Mouse (Mus musculus): ENCODE data around the gene Capn5.

Capn5 gene

DNA sequence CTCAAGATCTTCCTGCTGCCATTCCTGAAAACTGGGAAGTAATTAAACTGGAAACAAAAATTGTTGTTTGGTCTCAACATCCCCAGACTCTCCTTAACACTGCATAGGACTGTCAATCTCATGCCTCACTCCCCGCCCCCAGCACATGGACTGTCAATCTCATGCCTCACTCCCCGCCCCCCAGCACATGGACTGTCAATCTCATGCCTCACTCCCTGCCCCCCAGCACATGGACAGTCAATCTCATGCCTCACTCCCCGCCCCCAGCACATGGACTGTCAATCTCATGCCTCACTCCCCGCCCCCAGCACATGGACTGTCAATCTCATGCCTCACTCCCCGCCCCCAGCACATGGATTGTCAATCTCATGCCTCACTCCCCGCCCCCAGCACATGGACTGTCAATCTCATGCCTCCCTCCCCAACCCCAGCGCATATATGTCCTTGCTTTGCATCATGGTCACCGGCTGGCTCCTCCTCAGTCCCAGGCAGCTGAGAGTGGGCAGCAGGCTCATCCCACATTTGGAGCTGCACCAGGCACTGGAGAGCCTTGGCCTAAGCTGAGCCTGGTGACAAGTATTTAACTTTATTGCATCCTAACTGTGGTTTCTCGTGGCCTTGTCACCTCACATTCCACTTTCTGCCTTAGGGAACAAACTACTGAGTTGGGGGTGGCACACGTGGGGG is 29.2 kb downstream of the Capn5 start:
- DNase-seq (ENCODE audit: low read depth, low spot score): no peak

DNA sequence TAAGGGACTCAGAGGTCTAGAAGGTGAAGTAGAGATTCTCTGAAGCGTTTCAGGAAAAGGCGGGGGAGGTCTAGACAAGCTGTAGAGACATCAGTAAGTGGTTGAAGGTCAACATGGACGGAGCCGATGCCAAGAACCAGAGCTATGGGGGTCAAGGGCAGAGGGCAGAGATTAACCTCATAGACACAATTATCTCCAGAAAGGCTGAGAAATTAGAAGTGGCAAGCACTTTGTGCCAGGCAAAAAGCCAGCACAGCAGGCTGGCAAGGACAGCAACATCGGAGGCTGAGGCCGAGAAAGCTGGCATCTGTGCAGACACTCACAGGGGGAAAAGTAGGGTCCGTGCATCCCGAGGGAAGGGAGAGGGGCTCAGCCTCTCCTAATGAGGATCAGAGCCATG is 30.3 kb downstream of the Capn5 start:
- DNase-seq (ENCODE audit: low read depth, low spot score): no peak

DNA sequence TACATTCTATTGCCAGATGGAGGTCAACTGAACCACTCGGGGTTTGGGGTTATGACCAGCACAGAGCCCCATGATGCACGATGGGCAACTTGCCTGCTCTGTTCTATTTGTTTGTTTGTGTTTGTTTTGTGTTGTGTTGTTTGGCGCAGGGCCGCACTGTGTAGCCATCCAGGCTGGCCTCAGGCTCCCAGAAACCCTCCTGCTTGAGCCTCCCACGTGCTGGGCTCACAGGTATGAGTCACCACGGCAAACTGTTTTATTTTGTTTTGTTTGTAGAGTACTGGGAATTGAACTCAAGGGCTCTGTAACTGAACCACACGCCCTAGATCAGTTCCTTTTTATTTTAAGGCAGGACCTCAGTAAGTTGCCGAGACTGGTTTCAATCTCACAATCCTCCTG is 31.6 kb downstream of the Capn5 start:
- DNase-seq (ENCODE audit: low read depth, low spot score): no peak

DNA sequence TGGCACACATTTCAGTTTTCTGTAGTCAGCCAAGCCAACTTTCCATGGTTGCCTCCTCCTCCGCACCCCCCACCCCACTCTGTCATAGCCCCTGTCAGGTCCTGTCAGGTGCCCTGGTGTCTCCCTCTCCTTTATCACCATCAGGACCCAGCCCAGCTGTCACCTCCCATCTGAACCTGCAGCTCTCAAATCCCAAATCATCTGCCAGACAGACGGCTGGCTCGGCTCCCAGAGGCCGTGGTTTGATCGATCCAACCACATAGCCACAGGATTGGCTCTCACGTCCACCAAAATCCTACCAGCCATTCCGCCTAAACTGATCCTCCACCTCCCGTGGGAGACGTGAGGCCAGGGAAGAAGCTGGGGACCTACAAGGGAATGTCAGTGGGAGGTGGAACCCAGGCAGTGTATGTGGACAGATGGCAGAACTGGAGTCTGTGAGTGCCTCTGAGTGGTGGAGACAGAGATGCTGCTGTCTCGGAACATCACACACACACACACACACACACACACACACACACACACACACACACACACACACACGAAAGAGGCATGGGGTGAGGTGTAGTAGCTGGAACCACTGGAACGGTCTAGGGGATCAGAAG is 32.1 kb downstream of the Capn5 start:
- no peak for DNase-seq (ENCODE audit: low read depth, low spot score)

DNA sequence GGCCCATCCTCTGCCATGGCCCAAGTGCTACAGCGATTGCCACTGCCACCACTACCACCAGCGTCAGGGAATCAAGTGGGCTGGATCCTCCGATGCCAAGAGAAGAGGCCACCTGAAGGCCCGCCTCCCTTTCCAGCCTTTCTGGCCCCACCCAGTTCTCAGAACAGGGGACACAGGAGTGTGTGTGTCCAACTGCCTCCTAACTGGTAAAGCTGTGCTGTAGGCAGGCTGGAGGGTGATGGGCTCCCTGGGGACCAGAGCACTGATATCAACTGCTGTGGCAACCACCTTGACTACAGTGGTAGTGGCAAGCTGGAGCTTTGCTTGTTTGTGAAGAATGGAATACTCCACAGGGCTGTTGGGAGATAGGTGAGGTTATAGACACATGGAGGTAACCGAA is 32.7 kb downstream of the Capn5 start, which contains the start of gene Omp:
Gene Omp (minus strand): TSS at position 101 of the 400 bp plus-strand sequence.
- DNase-seq (ENCODE audit: low read depth, low spot score): no peak

DNA sequence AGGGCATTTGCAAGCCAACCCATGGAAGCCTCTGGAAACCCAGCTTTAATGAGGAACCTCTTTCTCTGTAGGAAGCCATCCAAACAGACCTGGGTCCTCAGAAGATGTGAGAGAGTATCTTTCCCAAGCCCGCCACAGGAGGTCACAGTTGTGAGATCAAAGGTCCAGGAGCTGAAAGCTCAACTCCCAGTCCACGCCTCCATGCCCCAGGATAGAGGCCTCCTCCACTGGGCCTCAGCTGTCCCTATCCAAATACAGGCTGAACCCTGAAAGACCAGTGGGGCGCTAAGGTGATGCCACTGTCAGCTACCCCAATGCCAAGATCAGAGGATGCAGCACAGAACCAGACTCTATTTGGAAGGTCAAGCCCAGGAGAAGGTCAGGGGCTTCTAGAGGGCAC is 35.4 kb downstream of the Capn5 start:
- DNase-seq (ENCODE audit: low read depth, low spot score): no peak

DNA sequence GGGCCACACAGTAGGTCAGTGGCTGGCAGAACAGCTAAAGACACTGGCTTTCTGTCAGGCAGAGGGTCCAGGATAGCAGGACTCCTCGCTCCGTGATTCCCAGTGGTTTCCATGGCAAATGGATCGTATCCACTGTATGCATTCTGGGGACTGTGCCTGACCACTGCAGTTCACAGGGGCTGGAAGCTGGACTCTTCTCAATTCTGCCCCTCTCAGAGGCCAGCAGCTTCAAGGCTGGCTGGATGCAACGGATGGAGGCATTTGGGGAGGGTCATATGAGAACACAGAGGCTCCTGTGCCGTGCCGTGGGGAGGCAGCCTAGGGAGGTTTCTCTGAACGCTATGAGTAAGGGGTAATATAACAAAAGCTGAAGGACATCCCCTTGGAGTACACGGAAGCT is 35.8 kb downstream of the Capn5 start:
- DNase-seq (ENCODE audit: low read depth, low spot score): no peak

DNA sequence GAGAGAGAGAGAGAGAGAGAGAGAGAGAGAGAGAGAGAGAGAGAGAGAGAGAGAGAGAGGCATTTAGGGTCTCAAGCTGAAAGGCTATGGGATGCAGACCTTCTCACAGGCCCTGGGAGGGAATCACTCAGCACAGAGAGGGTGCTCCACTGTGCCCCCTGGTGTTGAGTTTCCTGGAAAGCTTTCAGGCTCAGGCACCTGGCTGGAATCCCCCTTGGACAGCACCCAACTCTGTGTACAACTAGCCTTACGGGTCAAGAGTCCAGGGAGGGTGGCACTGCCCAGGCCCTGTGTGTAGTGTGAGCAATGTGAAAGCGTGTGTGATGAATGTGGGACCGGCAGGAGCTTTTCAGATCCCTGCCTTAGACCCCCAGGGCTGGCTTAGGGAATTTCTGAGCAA is 36.9 kb downstream of the Capn5 start:
- DNase-seq (ENCODE audit: low read depth, low spot score): peak; percentile 39

DNA sequence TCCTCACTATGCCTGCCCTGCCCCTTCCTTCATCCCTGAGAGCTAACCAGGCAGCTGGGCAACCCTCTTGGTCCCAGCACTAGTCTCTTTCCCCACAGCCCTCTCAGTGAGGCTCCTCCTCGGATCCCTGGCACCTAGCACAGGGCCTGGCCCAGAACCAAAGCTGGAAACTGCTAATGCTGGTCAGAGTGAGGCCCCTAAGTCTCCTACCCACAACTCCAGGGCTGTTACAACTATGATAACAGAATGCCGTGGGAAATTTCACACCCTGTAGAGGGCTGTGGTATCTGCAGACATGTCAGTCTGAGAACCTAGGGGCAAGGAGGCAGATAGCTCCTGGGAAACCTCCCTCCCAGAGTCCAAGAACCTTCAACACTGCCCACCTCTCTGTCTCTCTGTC is 37.5 kb downstream of the Capn5 start:
- DNase-seq (ENCODE audit: low read depth, low spot score): no peak

DNA sequence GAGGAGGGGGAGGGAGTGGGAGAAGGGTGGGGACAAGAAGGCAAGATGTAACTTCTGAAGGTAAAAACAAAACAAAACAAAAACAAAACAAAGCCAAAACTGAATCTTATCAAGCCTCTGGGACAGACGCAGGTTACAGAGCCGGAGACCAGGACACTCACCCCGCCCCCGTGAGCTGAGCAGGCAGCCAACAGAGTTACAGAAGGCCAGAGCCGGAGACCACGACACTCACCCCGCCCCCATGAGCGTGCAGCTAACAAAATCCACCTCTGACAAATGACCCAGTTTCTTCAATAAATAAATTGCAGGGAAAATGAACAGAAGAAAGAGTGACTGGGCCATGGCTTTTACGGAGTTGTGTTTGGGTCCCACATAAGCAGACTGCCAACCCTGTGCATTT is 38.9 kb downstream of the Capn5 start:
- DNase-seq (ENCODE audit: low read depth, low spot score): no peak

DNA sequence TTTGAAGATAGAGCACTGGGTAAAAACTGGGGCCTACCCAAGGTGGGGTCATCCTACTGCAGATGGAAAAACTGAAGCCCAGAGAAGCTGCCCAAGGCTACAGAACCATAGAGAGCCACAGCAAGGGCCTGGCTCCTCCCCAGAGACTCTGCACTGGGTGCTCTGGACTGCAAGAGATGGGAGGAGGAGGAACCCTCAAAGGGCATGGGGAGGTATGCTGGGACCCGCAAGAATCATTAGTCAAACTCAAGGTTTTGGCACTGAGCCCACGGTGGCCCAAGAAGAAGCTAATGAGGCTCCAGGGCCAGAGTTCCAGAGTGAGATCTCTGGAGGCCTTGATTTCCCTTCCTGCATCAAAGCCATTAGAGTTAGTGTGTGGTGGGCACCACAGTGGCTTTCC is 40.1 kb downstream of the Capn5 start:
- DNase-seq (ENCODE audit: low read depth, low spot score): no peak

DNA sequence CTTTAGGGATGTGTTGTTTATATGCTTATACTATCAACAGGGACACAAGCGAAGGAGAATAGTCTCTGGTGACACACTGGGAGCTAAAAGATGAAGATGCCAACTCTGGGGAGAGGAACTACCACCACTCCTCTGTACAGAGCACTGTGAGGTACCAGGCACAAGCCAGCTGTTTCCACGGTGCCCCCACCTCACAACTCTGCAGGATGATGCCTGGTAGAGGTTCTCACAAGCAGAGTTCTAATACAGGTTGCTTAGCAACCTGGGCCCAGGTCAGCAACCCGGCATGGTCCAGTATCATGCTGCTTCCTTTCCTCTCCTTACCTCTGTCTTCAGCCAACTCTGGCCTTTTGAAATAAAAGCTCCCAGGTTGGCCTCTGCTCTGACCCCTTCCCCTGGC is 40.5 kb downstream of the Capn5 start:
- no peak for DNase-seq (ENCODE audit: low read depth, low spot score)

DNA sequence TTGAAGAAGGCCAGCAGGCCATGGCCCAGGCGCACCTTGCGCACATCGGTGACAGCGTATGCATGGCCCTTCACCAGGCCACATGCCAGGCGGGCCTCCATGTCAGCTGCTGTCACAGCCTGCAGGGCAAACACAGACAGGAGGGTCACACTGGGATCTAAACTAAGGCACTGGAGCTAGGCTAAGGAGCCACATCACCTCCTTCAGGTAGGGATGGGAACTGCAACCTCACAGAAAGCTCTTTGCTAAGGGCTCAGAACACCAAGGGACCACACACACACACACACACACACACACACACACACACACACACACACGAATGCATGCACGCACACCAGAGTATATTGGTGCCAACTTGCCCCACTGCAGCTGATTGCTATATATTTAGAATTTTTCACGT is 46.3 kb downstream of the Capn5 start:
- peak; percentile 15 for DNase-seq (ENCODE audit: low read depth, low spot score)

DNA sequence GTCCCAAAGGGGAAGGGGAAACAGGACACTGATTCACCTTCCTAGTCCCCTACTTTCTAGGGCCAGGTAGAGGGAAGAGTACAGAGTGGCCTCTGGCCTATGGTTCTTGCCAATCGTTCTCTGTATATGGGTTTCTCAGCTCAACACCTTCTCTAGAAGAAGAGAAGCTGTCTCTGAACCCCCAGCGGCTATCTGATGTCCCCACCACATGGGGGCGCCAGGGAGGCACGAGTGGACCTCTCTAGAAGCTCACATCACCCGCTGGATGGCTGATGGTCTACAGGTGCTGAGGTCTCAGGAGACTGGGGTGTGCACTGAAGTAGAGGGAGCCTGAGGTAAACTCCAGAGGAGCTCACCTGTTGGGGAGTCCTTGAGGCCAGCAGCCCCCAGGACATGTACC is 52.6 kb downstream of the Capn5 start:
- DNase-seq (ENCODE audit: low read depth, low spot score): peak; percentile 55

DNA sequence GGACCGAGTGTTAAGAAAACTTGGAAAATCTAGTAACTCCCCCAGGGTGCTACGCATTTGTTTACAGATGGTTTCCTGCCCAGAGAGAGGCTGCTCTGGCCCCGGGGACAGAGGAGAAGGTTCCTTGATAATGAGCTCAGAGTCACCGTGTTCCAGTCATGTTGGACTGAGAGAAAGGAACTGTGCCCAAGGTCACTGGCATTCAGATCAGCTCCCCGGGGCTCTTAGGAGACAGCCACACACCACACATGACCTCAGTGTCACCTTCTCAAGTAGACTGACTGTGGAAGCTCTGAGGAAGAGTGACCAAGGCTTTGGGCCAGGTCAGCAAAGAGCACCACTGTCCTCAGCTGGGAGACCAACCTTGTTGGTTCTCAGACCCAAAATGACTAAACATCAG is 53.4 kb downstream of the Capn5 start:
- no peak for DNase-seq (ENCODE audit: low read depth, low spot score)

DNA sequence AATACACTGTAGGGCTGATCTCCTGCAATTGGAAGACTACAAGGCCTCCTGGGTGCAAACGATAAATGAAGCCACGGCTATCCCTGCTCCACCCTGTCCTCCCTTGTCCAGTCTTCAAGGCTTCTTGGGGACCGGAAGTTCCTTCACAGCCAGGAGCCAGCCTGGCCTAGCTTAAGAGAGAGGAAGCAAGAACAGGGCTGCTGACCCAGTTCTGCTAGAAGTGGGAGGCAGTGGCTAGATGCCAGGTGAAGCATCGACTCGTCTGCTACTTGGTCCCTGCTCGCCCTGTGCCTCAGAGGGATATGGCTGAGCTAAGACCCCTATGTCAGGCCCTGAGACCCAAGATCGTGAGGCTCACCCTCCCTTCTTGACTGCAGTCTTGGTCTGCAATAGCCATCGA is 56.4 kb downstream of the Capn5 start:
- no peak for DNase-seq (ENCODE audit: low read depth, low spot score)

DNA sequence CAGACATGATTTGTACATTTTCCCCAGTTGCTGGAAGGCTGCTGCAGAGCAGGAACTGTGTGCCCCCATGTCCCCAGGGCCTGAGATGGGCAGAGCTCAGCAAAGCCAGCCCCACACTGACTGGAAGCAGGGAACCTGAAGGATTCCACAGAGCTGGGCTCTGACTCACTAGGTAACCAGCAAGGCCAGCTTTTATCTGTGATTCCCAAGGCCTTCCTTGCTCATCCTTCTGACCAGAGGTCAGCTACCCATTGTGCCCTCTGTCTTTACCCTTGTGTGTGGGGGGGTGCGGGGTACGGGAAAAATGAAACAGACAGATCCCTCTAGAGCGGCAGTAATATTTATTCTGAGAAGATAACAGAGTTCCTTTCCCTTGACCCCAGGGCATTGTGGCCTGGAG is 56.8 kb downstream of the Capn5 start:
- no peak for DNase-seq (ENCODE audit: low read depth, low spot score)

DNA sequence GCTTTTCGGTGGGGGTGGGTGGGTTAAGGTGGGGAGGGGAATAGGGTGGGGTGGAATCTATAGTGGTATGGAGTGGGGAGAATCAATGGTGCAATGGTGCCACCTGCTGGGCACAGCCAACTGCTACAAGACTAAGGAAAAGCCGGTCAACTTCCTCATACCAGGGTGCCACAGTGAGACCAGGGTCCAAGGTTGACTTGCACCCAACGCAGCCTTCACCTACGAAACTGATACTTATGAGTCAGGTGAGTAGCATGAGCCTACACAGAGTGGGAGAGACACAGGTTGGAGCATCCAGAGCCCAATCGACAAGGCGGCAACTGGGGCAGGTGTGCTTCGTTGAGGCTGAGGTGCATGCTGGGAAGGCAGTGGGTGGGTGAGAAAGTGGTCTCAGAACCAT is 57.7 kb downstream of the Capn5 start:
- DNase-seq (ENCODE audit: low read depth, low spot score): peak; percentile 77

DNA sequence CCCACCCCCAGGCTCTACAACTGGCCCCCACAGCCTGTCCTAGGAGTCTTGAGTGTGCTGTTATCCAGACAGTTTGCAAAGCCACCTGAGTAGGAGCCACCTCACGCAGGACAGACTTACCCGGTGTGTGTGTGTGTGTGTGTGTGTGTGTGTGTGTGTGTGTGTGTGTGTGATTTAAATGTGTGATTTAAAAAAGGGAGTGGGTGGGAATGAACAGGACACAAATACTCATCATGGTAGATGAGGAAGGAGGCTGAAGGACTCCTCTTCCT is 58.2 kb downstream of the Capn5 start:
- DNase-seq (ENCODE audit: low read depth, low spot score): no peak

DNA sequence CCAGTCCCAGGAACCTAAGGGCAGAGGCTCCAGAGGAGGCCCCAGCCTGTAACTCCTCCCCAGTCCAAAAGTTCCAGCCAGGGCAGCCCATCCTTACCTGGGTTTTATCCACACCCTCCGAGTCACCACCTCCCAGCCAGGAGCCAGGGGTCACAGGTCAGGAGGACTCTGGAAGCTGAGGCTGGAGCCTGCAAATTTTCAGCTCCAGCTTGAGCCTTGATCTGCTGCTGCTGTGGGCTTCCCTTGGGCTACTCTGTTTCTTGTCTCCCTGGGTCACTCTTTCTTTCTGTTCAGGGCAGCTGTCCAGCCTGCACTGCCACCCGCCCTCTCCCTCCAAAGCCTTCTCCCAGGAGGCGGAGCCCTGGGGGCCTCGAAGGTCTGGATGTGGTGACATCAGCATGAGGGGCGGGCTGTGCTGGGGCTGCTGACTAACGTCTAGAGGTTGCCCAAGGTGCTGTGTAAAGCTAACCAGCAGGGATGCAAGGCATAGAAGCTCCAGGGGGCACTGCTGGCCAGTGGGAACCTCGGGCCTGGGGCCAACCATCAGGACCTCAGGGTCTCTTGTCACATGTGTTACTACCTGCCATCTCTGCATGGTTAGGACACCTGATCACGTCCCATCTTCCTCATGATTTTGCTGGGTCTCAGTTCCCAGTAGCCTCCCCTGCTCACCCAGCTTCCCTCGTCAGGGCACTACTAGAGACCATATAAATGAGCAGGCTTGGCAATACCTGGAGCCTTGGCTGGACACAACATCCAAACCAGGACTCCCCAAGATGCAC is 58.7 kb downstream of the Capn5 start, which contains the start of gene Myo7a:
Gene Myo7a (minus strand): TSS at position 346 of the 782 bp plus-strand sequence.
- no peak for DNase-seq (ENCODE audit: low read depth, low spot score)

DNA sequence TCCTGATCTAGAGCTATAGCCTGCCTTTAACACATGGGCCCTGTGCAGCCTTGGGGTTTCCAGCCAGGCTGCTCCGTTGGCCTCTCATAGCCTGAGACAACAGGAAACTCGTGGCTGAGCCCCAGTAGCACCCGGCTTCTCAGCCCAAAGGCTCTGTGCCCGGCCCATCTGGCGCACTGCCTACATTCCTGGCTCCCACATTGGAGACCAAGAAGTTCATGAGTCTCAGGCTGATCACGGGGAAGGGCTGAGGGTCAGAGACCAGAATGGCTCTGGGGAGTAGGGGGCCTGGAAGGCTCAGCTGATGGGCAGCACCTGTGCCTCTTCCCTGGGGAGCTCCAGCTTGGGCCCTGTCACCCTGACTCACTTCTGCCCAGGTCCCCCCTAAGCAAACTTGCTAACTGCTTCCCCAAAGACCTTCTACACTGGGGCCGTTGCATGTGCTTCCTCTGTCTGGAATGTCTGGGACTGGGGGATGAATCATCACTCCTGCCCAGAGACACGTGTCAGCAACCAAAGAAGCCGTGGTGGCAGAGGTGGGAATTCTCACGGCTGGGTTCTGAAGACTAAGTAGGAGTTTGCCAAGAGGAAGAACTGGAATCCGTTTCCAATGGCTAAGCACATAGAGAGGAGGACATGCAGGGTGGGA is 60.9 kb downstream of the Capn5 start:
- DNase-seq (ENCODE audit: low read depth, low spot score): no peak

DNA sequence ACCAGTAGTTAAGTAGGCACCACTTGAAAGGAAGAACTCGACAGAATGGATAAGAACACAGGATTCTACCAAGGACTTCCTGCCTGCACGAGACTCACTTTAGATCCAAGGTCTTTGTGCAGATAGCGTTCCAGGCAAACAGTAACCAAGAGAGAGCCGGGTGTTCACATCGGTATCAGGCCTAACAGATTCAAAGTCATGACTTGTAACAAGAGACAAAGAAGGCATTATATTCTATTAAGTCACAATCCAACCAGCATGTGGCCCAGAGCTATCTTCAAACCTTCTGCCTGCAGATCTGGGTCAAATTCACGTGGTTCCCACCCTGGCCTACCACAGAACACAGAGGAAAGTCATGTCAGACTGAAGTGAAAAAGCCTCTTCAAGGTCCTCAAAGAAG is 63.4 kb downstream of the Capn5 start:
- DNase-seq (ENCODE audit: low read depth, low spot score): no peak

DNA sequence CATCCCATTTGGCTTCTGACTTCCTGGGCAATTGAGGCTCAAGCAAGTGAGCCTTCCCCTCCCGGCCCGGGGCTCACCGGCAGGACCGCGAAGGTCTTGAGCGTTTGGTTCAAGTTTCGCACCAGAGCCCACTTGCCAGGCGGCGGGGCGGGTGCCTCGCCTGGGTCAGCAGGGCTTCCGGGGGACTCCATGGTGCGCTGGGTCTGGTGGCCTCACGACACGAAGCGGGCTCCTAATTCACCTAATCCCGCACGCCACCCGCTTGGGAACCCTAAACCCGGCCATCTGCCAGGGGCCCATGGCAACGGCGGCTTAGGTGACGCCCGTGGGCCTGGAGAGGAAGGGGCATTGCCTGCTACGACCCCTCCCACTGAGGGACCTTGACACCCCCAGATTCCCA is 66.8 kb downstream of the Capn5 start:
- no peak for DNase-seq (ENCODE audit: low read depth, low spot score)
